ENCODE assay signal across 15 mouse cellular contexts in genomic region chr1:45355944-45356343, GRCm38 (mm10). TPM values are rescaled to one million over a fixed set of nuclear protein-coding genes. Genes with fewer than 3 reads are reported as not detected.
A peak's percentile ranks its signal among the peaks of the same experiment; 100 is the strongest.
DNase-seq lines count a peak whose midpoint lies in the region; TF ChIP-seq lines count a peak whose summit lies in the region.
"Had no signal": no experiment of that assay in that cellular context is flagged by ENCODE, and none has a peak within 500 bp of the region (broad histone marks: within the 10 kb centered on the region; RNA-seq: fewer than 3 reads in every experiment).

No protein-coding gene starts in this region.

- no peak for TF ChIP-seq CTCF in heart, adult 2 months (IDR thresholded peaks at IDR 0.05)

- H3K4me1 ChIP-seq in heart, adult 2 months (ENCODE audit: control insufficient read depth, insufficient read depth, low read length), result no peaks in the 10 kb centered on the region; the same call in 1 of the 2 replicates
- no peaks in the 10 kb centered on the region for H3K4me1 ChIP-seq in heart, embryonic 10.5 days
- H3K4me1 ChIP-seq: forebrain, embryonic 15.5 days; limb, embryonic 12.5 days had no signal

- no peak for TF ChIP-seq EP300 in heart, adult 2 months (IDR thresholded peaks at IDR 0.05; ENCODE audit: insufficient read depth, low read depth, low read length)

- intact Hi-C loops in heart, adult 2 months (cut with DNase I), result loop anchor here (10.0 kb wide), 1 partner anchor 269 kb away; no protein-coding TSS in a partner anchor

- H3K27ac ChIP-seq in heart, adult 2 months, result peak overlapping the region; percentile 51
- no peak overlapping the region for H3K27ac ChIP-seq in heart, embryonic 10.5 days
- H3K27ac ChIP-seq: forebrain, embryonic 15.5 days; hindbrain, postnatal 0 days; limb, embryonic 12.5 days; macrophage had no signal

- no peak for TF ChIP-seq POLR2A in heart, adult 2 months (IDR thresholded peaks at IDR 0.05; ENCODE audit: insufficient read depth, low read depth, low read length)

- H3K79me2 ChIP-seq in heart, adult 2 months (replicated peaks; ENCODE audit: control insufficient read depth, insufficient read depth, low read length), result no peaks in the 10 kb centered on the region

- H3K27me3 ChIP-seq in heart, adult 2 months (ENCODE audit: control insufficient read depth, insufficient read depth, low read length), result no peaks in the 10 kb centered on the region
- no peaks in the 10 kb centered on the region for H3K27me3 ChIP-seq in heart, embryonic 10.5 days (ENCODE audit: insufficient read depth, poor library complexity, severe bottlenecking)
- H3K27me3 ChIP-seq: forebrain, embryonic 15.5 days; limb, embryonic 12.5 days had no signal

- H3K9me3 ChIP-seq in heart, embryonic 10.5 days, result no peaks in the 10 kb centered on the region
- H3K9me3 ChIP-seq: forebrain, embryonic 15.5 days; limb, embryonic 12.5 days had no signal

- H3K4me3 ChIP-seq in heart, adult 2 months, result no peak overlapping the region
- H3K4me3 ChIP-seq in heart, embryonic 10.5 days, result no peak overlapping the region
- H3K4me3 ChIP-seq: forebrain, embryonic 15.5 days; limb, embryonic 12.5 days had no signal

- WGBS in heart, adult 2 months, result 65% methylated on average over 4 of the region's 4 CpGs
- 76% methylated on average over 4 of the region's 4 CpGs for WGBS in heart, embryonic 10.5 days

- no peak overlapping the region for H3K9ac ChIP-seq in heart, adult 2 months (ENCODE audit: low read depth, low read length)
- H3K9ac ChIP-seq: forebrain, embryonic 15.5 days; limb, embryonic 12.5 days had no signal

- no peaks in the 10 kb centered on the region for H3K36me3 ChIP-seq in heart, adult 2 months (ENCODE audit: control insufficient read depth, insufficient read depth, low read length)
- H3K36me3 ChIP-seq in heart, embryonic 10.5 days, result no peaks in the 10 kb centered on the region
- H3K36me3 ChIP-seq: forebrain, embryonic 15.5 days; limb, embryonic 12.5 days had no signal

- peak in 1 of 2 experiments; percentile 29 for DNase-seq in heart, adult 2 months
- no peak for DNase-seq in heart, embryonic 10.5 days (ENCODE audit: low spot score)
- DNase-seq in 3134 (ENCODE audit: extremely low read depth, insufficient read length, low spot score) (peak; percentile 47), 3T3-L1 (ENCODE audit: low read depth, low spot score) (peak; percentile 96)
- DNase-seq in gonadal fat pad, adult 2 months (ENCODE audit: low read depth), result peak; percentile 65
- DNase-seq in cerebellum, postnatal 10 days, result no peak
- DNase-seq in cerebellum, postnatal 14 days, result no peak
- DNase-seq in thymus, postnatal 10 days (ENCODE audit: low spot score in 2 of 2), result no peak

RNA-seq across cellular contexts. Expression of gene Col3a1, which starts 44.6 kb away (rescaled TPM):
- 100 to 1,000 TPM in 1 of 2 experiments, 10 to 100 TPM in 1; 77.8 to 183 TPM for total RNA-seq in heart, adult 2 months (2021)
- polyA plus RNA-seq in heart, adult 2 months (2012; rRNA removed), result 78.8 and 130 TPM in 2 replicates
- polyA plus RNA-seq in heart, embryonic 10.5 days (2016; fragmentation: Nextera tagmentation; extraction: Ambion mirVana), result 305 and 439 TPM in 2 replicates
- polyA plus RNA-seq in gonadal fat pad, adult 2 months (2012; rRNA removed), result 231 and 259 TPM in 2 replicates
- total RNA-seq: common myeloid progenitor, adult 5-6 weeks; MEL; monocyte, adult 5-6 weeks had no signal

Comparison
In these comparisons a context has a peak if more than half of its experiments do, and no peak if none do; other contexts are left out.
1. DNase-seq: peak in 3134 (single experiment), 3T3-L1 (single experiment) and gonadal fat pad, adult 2 months (single experiment); none in heart, embryonic 10.5 days (single experiment), cerebellum, postnatal 10 days (0 of 2), cerebellum, postnatal 14 days (0 of 2) and thymus, postnatal 10 days (0 of 2).